Mouse (Mus musculus) liver, postnatal 0 days (tissue): ENCODE data around the gene Fbxo9. TPM values are rescaled to one million over a fixed set of nuclear protein-coding genes. Genes with fewer than 3 reads are reported as not detected.

Experiments used
- ATAC-seq: fragments of 200-750 bp; cut with Nextera tagmentation; 2 replicates; pipeline ENCODE4 v1.8.0; 2017; ENCODE audit warnings: mild to moderate bottlenecking, moderate library complexity
- DNase-seq: peaks from one replicate; pipeline ENCODE4 v3.0.0-alpha.2; 2016
- H3K27ac ChIP-seq: fragments of 300-500 bp; sonication (generic); 2 replicates; pipeline ENCODE4 v1.5.1; 2014; ENCODE audit warnings: antibody characterized with exemption, moderate library complexity, mild to moderate bottlenecking, low read depth
- H3K27me3 ChIP-seq: fragments of 300-500 bp; sonication (generic); 2 replicates; pipeline ENCODE4 v1.6.1; 2014; ENCODE audit warnings: low read length, control low read depth, mixed read lengths; ENCODE audit not compliant: insufficient read depth
- H3K36me3 ChIP-seq: fragments of 300-500 bp; sonication (generic); replicated peaks from 2 replicates; pipeline ENCODE4 v1.6.1; 2014; ENCODE audit warnings: mild to moderate bottlenecking, control low read depth, low read length, moderate library complexity, mixed read lengths; ENCODE audit not compliant: insufficient read depth
- H3K4me1 ChIP-seq: fragments of 300-500 bp; sonication (generic); 2 replicates; pipeline ENCODE4 v1.6.1; 2014; ENCODE audit warnings: antibody characterized with exemption, mild to moderate bottlenecking, control low read depth; ENCODE audit not compliant: insufficient read depth
- H3K4me2 ChIP-seq: fragments of 300-500 bp; sonication (generic); 2 replicates; pipeline ENCODE4 v1.6.1; 2014; ENCODE audit warnings: low read depth, mild to moderate bottlenecking, low read length, moderate library complexity, mixed read lengths
- H3K4me3 ChIP-seq: fragments of 300-500 bp; sonication (generic); 2 replicates; pipeline ENCODE4 v1.5.1; 2014; ENCODE audit warnings: low read depth, low read length
- H3K9ac ChIP-seq: fragments of 300-500 bp; sonication (generic); replicated peaks from 2 replicates; pipeline ENCODE4 v1.6.1; 2014; ENCODE audit warnings: mild to moderate bottlenecking, moderate library complexity
- H3K9me3 ChIP-seq: fragments of 300-500 bp; sonication (generic); 2 replicates; pipeline ENCODE4 v1.6.1; 2016; ENCODE audit warnings: mild to moderate bottlenecking, control low read depth, low read length, mixed read lengths
- CTCF ChIP-seq: sonication (generic); IDR thresholded peaks from 2 replicates; pipeline ENCODE4 v1.5.1; 2016; ENCODE audit warnings: antibody characterized with exemption, low read depth
- EP300 ChIP-seq: IDR thresholded peaks from 2 replicates; pipeline ENCODE4 v1.6.1; 2016; ENCODE audit warnings: antibody characterized with exemption, low read depth, mild to moderate bottlenecking
- WGBS: fragments of 180-500 bp; shearing (Covaris S2); extraction: QIAGEN DNeasy Blood & Tissue Kit; methylation state at CpG from one replicate; pipeline ENCODE4 v1.1.7; 2014; ENCODE audit not compliant: insufficient replicate concordance; 5-methylcytosine and 5-hydroxymethylcytosine counted together
- polyA plus RNA-seq: library from polyadenylated mRNA; unstranded; fragments of >200 nt; fragmentation: Nextera tagmentation; extraction: Ambion mirVana; gene quantifications from 2 replicates; pipeline ENCODE4 v1.2.1, GENCODE M21; 2015

The Fbxo9 gene
- polyA plus RNA-seq, 1 experiment from 2014 or later, result 45.7 TPM

- ATAC-seq (0 out of 2 replicates have a peak, but pooled peaks have one; percentile 17), DNase-seq (no peak)
- 36% methylated on average over 5 of the region's 5 CpGs for WGBS
- Histone ChIP-seq H3K27me3 (no peaks in the 10 kb centered on the region), H3K27ac (no peak overlapping the region), H3K9me3 (no peaks in the 10 kb centered on the region), H3K4me1 (no peaks in the 10 kb centered on the region), H3K9ac (no peak overlapping the region), H3K36me3 (no peaks in the 10 kb centered on the region), H3K4me3 (no peak overlapping the region), H3K4me2 (no peak overlapping the region)
- TF ChIP-seq CTCF, result no peak
- TF ChIP-seq EP300, result no peak
Observed at GRCm38 (mm10) chr9:78050452-78050970, 58.4 kb downstream of the Fbxo9 start.

GRCm38 (mm10) chr9:78046755-78047154 is 62.1 kb downstream of the Fbxo9 start:
- H3K4me2 ChIP-seq, result peak overlapping the region; percentile 48
- peak; percentile 23; the same call in 1 of the 2 replicates for TF ChIP-seq CTCF
- TF ChIP-seq EP300, result no peak
- 42% methylated on average over 20 of the region's 20 CpGs for WGBS

GRCm38 (mm10) chr9:78045171-78045570 is 63.7 kb downstream of the Fbxo9 start:
- no peak for DNase-seq
- H3K4me2 ChIP-seq, result no peak overlapping the region
- no peaks in the 10 kb centered on the region for H3K27me3 ChIP-seq
- no peak overlapping the region for H3K9ac ChIP-seq
- H3K36me3 ChIP-seq, result no peaks in the 10 kb centered on the region
- no peak overlapping the region for H3K4me3 ChIP-seq
- H3K9me3 ChIP-seq, result no peaks in the 10 kb centered on the region
- no peaks in the 10 kb centered on the region for H3K4me1 ChIP-seq
- no peak overlapping the region for H3K27ac ChIP-seq
- 66% methylated on average over 6 of the region's 6 CpGs for WGBS
- TF ChIP-seq EP300 (no peak), CTCF (no peak)
- ATAC-seq, result no peak

More at GRCm38 (mm10) chr9:78046755-78047154, 62.1 kb downstream of the Fbxo9 start:
- no peak for ATAC-seq
- 0 out of 2 replicates have a peak overlapping the region, but pooled peaks have one; percentile 25 for H3K4me3 ChIP-seq
- H3K9me3 ChIP-seq, result no peaks in the 10 kb centered on the region
- H3K27ac ChIP-seq, result no peak overlapping the region
- H3K9ac ChIP-seq, result no peak overlapping the region
- H3K36me3 ChIP-seq, result no peaks in the 10 kb centered on the region
- H3K4me1 ChIP-seq, result no peaks in the 10 kb centered on the region
- H3K27me3 ChIP-seq, result no peaks in the 10 kb centered on the region
- DNase-seq, result no peak

GRCm38 (mm10) chr9:78038755-78039489 is 69.9 kb downstream of the Fbxo9 start:
- 34% methylated on average over 18 of the region's 18 CpGs for WGBS
- no peak overlapping the region for H3K4me3 ChIP-seq
- no peak overlapping the region for H3K4me2 ChIP-seq

GRCm38 (mm10) chr9:78035831-78036230 is 73.0 kb downstream of the Fbxo9 start:
- 73% methylated on average over 8 of the region's 8 CpGs for WGBS
- Histone ChIP-seq H3K9me3 (no peaks in the 10 kb centered on the region), H3K27me3 (no peaks in the 10 kb centered on the region), H3K27ac (no peak overlapping the region), H3K36me3 (no peaks in the 10 kb centered on the region), H3K9ac (no peak overlapping the region), H3K4me3 (no peak overlapping the region), H3K4me2 (no peak overlapping the region), H3K4me1 (0 out of 2 replicates have a peak, but pooled peaks cover 7% of the 10 kb centered on the region)
- no peak for ATAC-seq
- no peak for DNase-seq
- TF ChIP-seq EP300 (no peak), CTCF (no peak)

More at GRCm38 (mm10) chr9:78038755-78039489, 69.9 kb downstream of the Fbxo9 start:
- H3K27ac ChIP-seq, result no peak overlapping the region
- ATAC-seq (peak; percentile 71), DNase-seq (peak; percentile 89)
- H3K9me3 ChIP-seq, result no peaks in the 10 kb centered on the region
- no peak overlapping the region for H3K9ac ChIP-seq
- no peaks in the 10 kb centered on the region for H3K4me1 ChIP-seq
- TF ChIP-seq CTCF (peak; percentile 99), EP300 (no peak)
- H3K36me3 ChIP-seq, result no peaks in the 10 kb centered on the region
- H3K27me3 ChIP-seq, result no peaks in the 10 kb centered on the region

GRCm38 (mm10) chr9:78035296-78035695 is 73.6 kb downstream of the Fbxo9 start:
- DNase-seq, result no peak
- H3K9ac ChIP-seq, result no peak overlapping the region
- H3K4me1 ChIP-seq, result 0 out of 2 replicates have a peak, but pooled peaks cover 7% of the 10 kb centered on the region
- H3K4me3 ChIP-seq, result no peak overlapping the region
- no peaks in the 10 kb centered on the region for H3K36me3 ChIP-seq
- 73% methylated on average over 5 of the region's 5 CpGs for WGBS
- H3K4me2 ChIP-seq, result no peak overlapping the region
- H3K27me3 ChIP-seq, result no peaks in the 10 kb centered on the region
- TF ChIP-seq CTCF, result peak; percentile 35; the same call in 1 of the 2 replicates
- TF ChIP-seq EP300, result no peak
- H3K27ac ChIP-seq, result no peak overlapping the region
- no peak for ATAC-seq
- no peaks in the 10 kb centered on the region for H3K9me3 ChIP-seq
